Mouse (Mus musculus) heart, embryonic 11.5 days (tissue): ENCODE data around the gene Klk5. TPM values are rescaled to one million over a fixed set of nuclear protein-coding genes. Genes with fewer than 3 reads are reported as not detected.

Source experiments
- ATAC-seq: fragments of 200-750 bp; cut with Nextera tagmentation; replicated peaks from 2 replicates; pipeline ENCODE4 v1.8.0; 2017; ENCODE audit warnings: moderate library complexity; ENCODE audit not compliant: insufficient number of reproducible peaks, low FRiP score, low TSS enrichment
- H3K27ac ChIP-seq: fragments of 300-500 bp; sonication (generic); 2 replicates; pipeline ENCODE4 v1.5.1; 2014; ENCODE audit warnings: mild to moderate bottlenecking, low read depth, low read length
- H3K27me3 ChIP-seq: fragments of 300-500 bp; sonication (generic); 2 replicates; pipeline ENCODE4 v1.6.1; 2014; ENCODE audit warnings: mild to moderate bottlenecking, low read length, mixed read lengths; ENCODE audit not compliant: control insufficient read depth, insufficient read depth
- H3K36me3 ChIP-seq: fragments of 300-500 bp; sonication (generic); 2 replicates; pipeline ENCODE4 v1.6.1; 2014; ENCODE audit warnings: mild to moderate bottlenecking, low read length, moderate library complexity, mixed read lengths; ENCODE audit not compliant: control insufficient read depth, insufficient read depth
- H3K4me1 ChIP-seq: fragments of 300-500 bp; sonication (generic); 2 replicates; pipeline ENCODE4 v1.6.1; 2014; ENCODE audit warnings: low read length; ENCODE audit not compliant: control insufficient read depth, insufficient read depth
- H3K4me2 ChIP-seq: fragments of 300-500 bp; sonication (generic); 2 replicates; pipeline ENCODE4 v1.6.1; 2014; ENCODE audit warnings: mild to moderate bottlenecking, moderate library complexity
- H3K4me3 ChIP-seq: fragments of 300-500 bp; sonication (generic); 2 replicates; pipeline ENCODE4 v1.5.1; 2014; ENCODE audit warnings: low read depth, low read length
- H3K9ac ChIP-seq: fragments of 300-500 bp; sonication (generic); 2 replicates; pipeline ENCODE4 v1.6.1; 2014; ENCODE audit warnings: mild to moderate bottlenecking, low read depth, low read length, moderate library complexity
- H3K9me3 ChIP-seq: fragments of 300-500 bp; sonication (generic); replicated peaks from 2 replicates; pipeline ENCODE4 v1.6.1; 2016; ENCODE audit warnings: low read length; ENCODE audit not compliant: control insufficient read depth
- WGBS: fragments of 180-500 bp; shearing (Covaris S2); extraction: QIAGEN DNeasy Blood & Tissue Kit; methylation state at CpG from one replicate; pipeline ENCODE4 v1.1.7; 2014; ENCODE audit not compliant: insufficient replicate concordance; 5-methylcytosine and 5-hydroxymethylcytosine counted together
- polyA plus RNA-seq: library from polyadenylated mRNA; unstranded; fragments of >200 nt; fragmentation: Nextera tagmentation; extraction: Ambion mirVana; gene quantifications from 2 replicates; pipeline ENCODE4 v1.2.1, GENCODE M21; 2014

Gene Klk5
- polyA plus RNA-seq, 1 experiment from 2014 or later = not detected

GRCm38 (mm10) chr7:43856307-43856706, 14.5 kb downstream of the Klk5 start:
- Histone ChIP-seq H3K9me3 (no peaks in the 10 kb centered on the region), H3K27me3 (no peaks in the 10 kb centered on the region), H3K9ac (no peak overlapping the region), H3K4me2 (no peak overlapping the region), H3K36me3 (no peaks in the 10 kb centered on the region), H3K4me3 (no peak overlapping the region), H3K4me1 (no peaks in the 10 kb centered on the region), H3K27ac (no peak overlapping the region)
- ATAC-seq = no peak
- WGBS = 73% methylated on average over 7 of the region's 7 CpGs

- Histone ChIP-seq H3K27ac (no peak overlapping the region), H3K4me2 (no peak overlapping the region), H3K27me3 (no peaks in the 10 kb centered on the region), H3K4me1 (no peaks in the 10 kb centered on the region), H3K36me3 (no peaks in the 10 kb centered on the region), H3K9ac (no peak overlapping the region), H3K4me3 (no peak overlapping the region), H3K9me3 (no peaks in the 10 kb centered on the region)
- 88% methylated on average over 12 of the region's 12 CpGs for WGBS
- no peak for ATAC-seq
Measured at GRCm38 (mm10) chr7:43857501-43857900, 15.7 kb downstream of the Klk5 start.

GRCm38 (mm10) chr7:43860411-43860810, 18.6 kb downstream of the Klk5 start:
- 77% methylated on average over 8 of the region's 8 CpGs for WGBS
- H3K9ac ChIP-seq = no peak overlapping the region

GRCm38 (mm10) chr7:43873237-43873636, 31.5 kb downstream of the Klk5 start:
- Histone ChIP-seq H3K36me3 (no peaks in the 10 kb centered on the region), H3K4me2 (no peak overlapping the region), H3K4me1 (no peaks in the 10 kb centered on the region), H3K9me3 (no peaks in the 10 kb centered on the region), H3K9ac (no peak overlapping the region), H3K27me3 (0 out of 2 replicates have a peak, but pooled peaks cover 7% of the 10 kb centered on the region), H3K27ac (no peak overlapping the region), H3K4me3 (no peak overlapping the region)
- 0 out of 2 replicates have a peak, but pooled peaks have one; percentile 49 for ATAC-seq
- WGBS = 6% methylated on average over 10 of the region's 10 CpGs

More at GRCm38 (mm10) chr7:43860411-43860810, 18.6 kb downstream of the Klk5 start:
- H3K4me2 ChIP-seq = no peak overlapping the region
- no peak overlapping the region for H3K27ac ChIP-seq
- no peak for ATAC-seq
- no peaks in the 10 kb centered on the region for H3K9me3 ChIP-seq
- H3K27me3 ChIP-seq = no peaks in the 10 kb centered on the region
- no peaks in the 10 kb centered on the region for H3K4me1 ChIP-seq
- H3K4me3 ChIP-seq = no peak overlapping the region
- no peaks in the 10 kb centered on the region for H3K36me3 ChIP-seq

GRCm38 (mm10) chr7:43873674-43874073, 31.9 kb downstream of the Klk5 start:
- Histone ChIP-seq H3K9ac (no peak overlapping the region), H3K27me3 (0 out of 2 replicates have a peak, but pooled peaks cover 7% of the 10 kb centered on the region), H3K27ac (no peak overlapping the region), H3K4me3 (no peak overlapping the region), H3K4me1 (no peaks in the 10 kb centered on the region), H3K36me3 (no peaks in the 10 kb centered on the region), H3K9me3 (no peaks in the 10 kb centered on the region), H3K4me2 (no peak overlapping the region)
- ATAC-seq = no peak
- WGBS = 67% methylated on average over 3 of the region's 3 CpGs

GRCm38 (mm10) chr7:43874868-43875375, 33.2 kb downstream of the Klk5 start:
- WGBS = 80% methylated on average over 6 of the region's 6 CpGs
- Histone ChIP-seq H3K9ac (no peak overlapping the region), H3K4me2 (no peak overlapping the region), H3K27me3 (peaks cover 7% of the 10 kb centered on the region; the same call in 1 of the 2 replicates), H3K36me3 (no peaks in the 10 kb centered on the region), H3K4me3 (no peak overlapping the region), H3K27ac (no peak overlapping the region), H3K9me3 (no peaks in the 10 kb centered on the region), H3K4me1 (no peaks in the 10 kb centered on the region)
- no peak for ATAC-seq

GRCm38 (mm10) chr7:43876444-43876843, 34.7 kb downstream of the Klk5 start:
- no peak overlapping the region for H3K27ac ChIP-seq
- WGBS = 68% methylated on average over 4 of the region's 4 CpGs
- H3K27me3 ChIP-seq = peaks cover 7% of the 10 kb centered on the region; the same call in 1 of the 2 replicates
- H3K4me3 ChIP-seq = no peak overlapping the region
- no peak for ATAC-seq
- no peaks in the 10 kb centered on the region for H3K9me3 ChIP-seq
- H3K4me1 ChIP-seq = no peaks in the 10 kb centered on the region
- H3K36me3 ChIP-seq = no peaks in the 10 kb centered on the region
- H3K4me2 ChIP-seq = no peak overlapping the region
- H3K9ac ChIP-seq = no peak overlapping the region

GRCm38 (mm10) chr7:43878281-43878680, 36.5 kb downstream of the Klk5 start:
- Histone ChIP-seq H3K27me3 (peaks cover 13% of the 10 kb centered on the region), H3K9ac (no peak overlapping the region), H3K36me3 (no peaks in the 10 kb centered on the region), H3K4me3 (no peak overlapping the region), H3K4me1 (no peaks in the 10 kb centered on the region), H3K9me3 (no peaks in the 10 kb centered on the region), H3K4me2 (no peak overlapping the region), H3K27ac (no peak overlapping the region)
- no peak for ATAC-seq
- 40% methylated on average over 1 of the region's 1 CpGs for WGBS

- Histone ChIP-seq H3K4me3 (no peak within 1 kb of the TSS), H3K9me3 (no peaks in the 10 kb centered on the region), H3K36me3 (no peaks in the 10 kb centered on the region), H3K9ac (no peak within 1 kb of the TSS), H3K27me3 (peaks cover 18% of the 10 kb centered on the region), H3K27ac (no peak within 1 kb of the TSS), H3K4me2 (no peak within 1 kb of the TSS), H3K4me1 (no peaks in the 10 kb centered on the region)
- WGBS = 0% methylated on average over 3 of the region's 3 CpGs
- no peak for ATAC-seq
Measured at GRCm38 (mm10) chr7:43880912-43881311, 39.1 kb downstream of the Klk5 start, which contains the start of gene Klk4. Gene Klk4, plus strand, starts transcription at chr7:43881160.
